Mouse (Mus musculus): ENCODE results near the gene Vps53. TPM values are rescaled to one million over a fixed set of nuclear protein-coding genes. Genes with fewer than 3 reads are reported as not detected.
"Not testable (repeated sequence)": the region's sequence is repeated elsewhere in the genome, so short reads cannot be mapped to it uniquely, and the experiment has no call there.

Vps53 gene
- polyA plus RNA-seq (2015; fragmentation: Nextera tagmentation; extraction: Ambion mirVana), result 67.7 and 70.6 TPM in 2 replicates

DNA sequence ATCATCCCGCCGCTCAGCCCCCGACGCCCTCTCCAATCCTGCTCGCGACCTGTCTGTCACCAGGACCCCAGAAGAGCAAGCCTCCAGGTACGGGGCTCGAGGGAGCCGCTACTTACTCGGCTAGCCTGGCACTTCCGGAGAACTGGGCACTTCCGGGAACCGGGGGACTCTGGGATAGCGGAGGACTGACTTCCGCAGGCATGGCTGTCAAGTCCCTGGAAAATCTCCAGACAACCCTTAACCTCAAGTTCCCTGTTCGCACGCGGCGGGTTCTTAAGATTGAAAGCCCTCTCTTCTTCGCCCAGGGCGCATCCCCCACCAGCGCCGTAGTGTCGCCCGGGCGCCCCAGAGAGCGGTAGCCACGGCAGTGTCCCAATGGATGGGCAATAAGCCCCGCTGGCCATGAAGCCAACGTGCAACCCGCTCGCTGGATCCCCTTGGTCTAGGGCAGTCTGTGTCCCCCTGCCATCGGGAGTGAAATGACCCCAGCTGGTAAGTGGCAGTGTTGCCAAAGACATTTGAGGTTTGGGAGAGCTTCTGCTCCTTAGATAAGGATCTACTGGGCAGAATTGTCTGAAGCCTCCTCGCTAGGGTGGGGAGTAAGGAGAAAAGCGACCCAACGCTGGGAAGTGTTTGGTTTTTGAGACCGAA, at the start of gene Vps53, which contains the start of gene Fam57a:
TSS of gene Vps53 (minus strand) at position 153 of the 651 bp plus-strand sequence.
TSS of gene Fam57a (plus strand) at position 177 of the 651 bp plus-strand sequence.
- Histone ChIP-seq H3K4me2 (ENCODE audit: low read length) (peak within 1 kb of the TSS; percentile 83), H3K9ac (replicated peaks; ENCODE audit: low read depth, low read length) (peak within 1 kb of the TSS; percentile 72), H3K27ac (ENCODE audit: low read length) (peak within 1 kb of the TSS; percentile 48), H3K4me1 (replicated peaks; ENCODE audit: control insufficient read depth, insufficient read depth, low read length) (peaks cover 11% of the 10 kb centered on the region), H3K36me3 (ENCODE audit: control insufficient read depth, insufficient read depth) (no peaks in the 10 kb centered on the region), H3K27me3 (replicated peaks; ENCODE audit: control insufficient read depth, insufficient read depth, low read length) (no peaks in the 10 kb centered on the region), H3K9me3 (ENCODE audit: control insufficient read depth, low read length) (no peaks in the 10 kb centered on the region), H3K4me3 (replicated peaks; ENCODE audit: low read length) (peak within 1 kb of the TSS; percentile 76)
- WGBS, result under 1% methylated on average over 37 of the region's 37 CpGs
- peak; percentile 96 for ATAC-seq

DNA sequence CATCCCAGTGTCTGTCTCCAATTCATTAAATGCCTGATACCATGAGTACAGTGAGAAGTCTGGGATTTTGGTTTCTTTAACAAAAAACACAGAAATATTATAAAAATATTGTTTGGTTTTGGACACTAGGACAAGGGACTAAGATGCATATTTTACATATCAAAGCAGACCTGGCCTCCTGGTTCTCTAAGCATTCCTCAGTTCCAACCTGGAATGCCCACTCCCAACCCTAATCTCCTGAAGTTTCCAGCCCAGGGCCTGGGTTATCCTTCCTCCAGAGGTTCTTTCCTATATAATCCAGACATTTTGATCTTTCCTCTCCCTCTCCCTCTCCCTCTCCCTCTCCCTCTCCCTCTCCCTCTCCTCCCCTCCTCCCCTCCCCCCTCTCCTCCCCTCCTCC, 45.6 kb upstream of the Vps53 start:
- 0 out of 2 replicates have a peak, but pooled peaks cover 3% of the 10 kb centered on the region for H3K36me3 ChIP-seq (ENCODE audit: control insufficient read depth, insufficient read depth)
- no peak overlapping the region for H3K4me3 ChIP-seq (replicated peaks; ENCODE audit: low read length)
- H3K9me3 ChIP-seq (ENCODE audit: control insufficient read depth, low read length), result no peaks in the 10 kb centered on the region
- no peak overlapping the region for H3K9ac ChIP-seq (replicated peaks; ENCODE audit: low read depth, low read length)
- no peak overlapping the region for H3K27ac ChIP-seq (ENCODE audit: low read length)
- H3K4me1 ChIP-seq (replicated peaks; ENCODE audit: control insufficient read depth, insufficient read depth, low read length), result no peaks in the 10 kb centered on the region
- no peaks in the 10 kb centered on the region for H3K27me3 ChIP-seq (replicated peaks; ENCODE audit: control insufficient read depth, insufficient read depth, low read length)
- H3K4me2 ChIP-seq (ENCODE audit: low read length), result no peak overlapping the region
- no peak for ATAC-seq

DNA sequence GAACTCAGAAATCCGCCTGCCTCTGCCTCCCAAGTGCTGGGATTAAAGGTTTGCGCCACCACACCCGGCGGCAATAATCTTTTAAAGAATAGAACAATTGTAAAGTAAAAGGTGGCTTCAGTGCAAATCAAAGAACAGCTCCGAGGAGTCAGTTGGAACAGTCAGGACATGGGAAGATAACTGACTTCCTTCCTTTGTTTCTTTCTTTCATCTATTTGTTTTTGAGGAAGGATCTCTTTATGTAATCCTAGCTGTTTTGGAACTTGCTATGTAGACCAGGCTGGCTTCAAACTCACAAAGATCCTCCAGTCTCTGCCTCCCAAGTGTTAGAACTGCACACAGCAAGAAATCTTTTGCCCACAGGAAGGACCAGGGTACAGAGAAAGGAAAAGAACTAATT, 45.2 kb upstream of the Vps53 start:
- H3K27me3 ChIP-seq (replicated peaks; ENCODE audit: control insufficient read depth, insufficient read depth, low read length), result no peaks in the 10 kb centered on the region
- ATAC-seq, result no peak
- no peaks in the 10 kb centered on the region for H3K4me1 ChIP-seq (replicated peaks; ENCODE audit: control insufficient read depth, insufficient read depth, low read length)
- H3K4me2 ChIP-seq (ENCODE audit: low read length), result no peak overlapping the region
- no peak overlapping the region for H3K9ac ChIP-seq (replicated peaks; ENCODE audit: low read depth, low read length)
- 91% methylated on average over 5 of the region's 5 CpGs for WGBS
- no peaks in the 10 kb centered on the region for H3K9me3 ChIP-seq (ENCODE audit: control insufficient read depth, low read length)
- H3K36me3 ChIP-seq (ENCODE audit: control insufficient read depth, insufficient read depth), result 0 out of 2 replicates have a peak, but pooled peaks cover 3% of the 10 kb centered on the region
- H3K4me3 ChIP-seq (replicated peaks; ENCODE audit: low read length), result no peak overlapping the region
- H3K27ac ChIP-seq (ENCODE audit: low read length), result no peak overlapping the region

DNA sequence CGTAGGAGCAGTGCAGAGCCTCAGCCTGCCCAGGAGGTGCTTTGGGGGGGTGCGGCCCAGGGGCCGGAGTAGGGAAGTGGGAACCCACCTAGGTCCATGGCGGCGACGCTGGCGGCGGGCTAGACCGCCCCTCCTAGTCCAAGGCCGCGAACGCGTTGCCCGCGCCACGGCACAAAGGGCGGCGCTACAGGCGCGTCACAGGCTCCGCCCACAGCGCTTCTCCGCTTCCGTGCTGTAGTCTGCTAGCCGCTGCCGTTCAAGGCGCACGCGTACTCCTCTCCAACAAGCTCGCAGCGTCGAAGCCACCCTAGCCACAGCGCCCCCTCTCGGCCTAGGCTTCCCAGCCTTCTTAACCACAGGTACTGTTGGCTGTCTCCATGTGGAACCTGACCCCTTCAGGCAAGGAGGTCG, 37.9 kb upstream of the Vps53 start, which contains the start of the genes Dbil5 and Gemin4:
TSS of gene Dbil5 (plus strand) at position 219 of the 411 bp plus-strand sequence.
TSS of gene Gemin4 (minus strand) at position 275 of the 411 bp plus-strand sequence.
- under 1% methylated on average over 35 of the region's 35 CpGs for WGBS
- H3K9me3 ChIP-seq (ENCODE audit: control insufficient read depth, low read length), result no peaks in the 10 kb centered on the region

DNA sequence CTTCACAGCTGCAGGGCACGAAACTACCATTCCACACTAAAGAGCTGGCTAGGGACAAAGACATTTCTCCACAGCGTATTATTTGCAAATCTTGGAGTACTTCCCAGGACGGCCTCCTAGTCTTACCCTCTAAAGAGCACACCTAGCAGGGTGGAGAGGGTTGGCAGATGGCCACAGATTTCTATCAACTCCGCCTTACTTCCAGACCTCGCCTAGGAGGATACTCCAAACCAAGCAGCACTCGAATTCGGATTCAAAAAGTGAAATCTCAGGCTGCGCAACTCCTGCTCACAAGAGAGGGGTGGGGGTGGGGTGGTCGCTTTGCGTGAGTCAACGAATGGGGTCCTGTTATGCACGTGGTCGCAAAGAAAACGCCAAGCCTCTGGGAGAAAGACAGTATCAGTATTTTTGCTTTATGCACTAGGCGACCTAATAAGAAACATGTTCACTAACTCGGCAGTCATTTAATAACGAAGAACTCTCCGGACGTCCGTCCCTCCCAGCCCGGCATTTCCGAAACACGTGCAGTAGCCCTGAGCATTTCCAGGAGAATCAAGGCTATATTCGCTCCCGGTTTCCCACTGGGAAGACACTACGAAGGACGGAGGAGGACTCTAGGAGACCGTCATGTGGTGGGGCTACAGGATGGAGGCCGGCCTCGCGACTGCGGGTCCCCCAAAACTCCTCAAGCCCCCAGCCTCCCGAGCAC, 37.4 kb upstream of the Vps53 start:
- H3K27me3 ChIP-seq (replicated peaks; ENCODE audit: control insufficient read depth, insufficient read depth, low read length), result no peaks in the 10 kb centered on the region
- H3K27ac ChIP-seq (ENCODE audit: low read length), result peak overlapping the region; percentile 91
- H3K4me2 ChIP-seq (ENCODE audit: low read length), result peak overlapping the region; percentile 74
- H3K4me1 ChIP-seq (replicated peaks; ENCODE audit: control insufficient read depth, insufficient read depth, low read length), result peaks cover 7% of the 10 kb centered on the region
- 2% methylated on average over 33 of the region's 33 CpGs for WGBS
- peaks cover 5% of the 10 kb centered on the region; the same call in 1 of the 2 replicates for H3K36me3 ChIP-seq (ENCODE audit: control insufficient read depth, insufficient read depth)
- ATAC-seq, result peak; percentile 51
- no peaks in the 10 kb centered on the region for H3K9me3 ChIP-seq (ENCODE audit: control insufficient read depth, low read length)
- peak overlapping the region; percentile 96 for H3K9ac ChIP-seq (replicated peaks; ENCODE audit: low read depth, low read length)
- peak overlapping the region; percentile 89 for H3K4me3 ChIP-seq (replicated peaks; ENCODE audit: low read length)

More for the DNA sequence above, 37.9 kb upstream of the Vps53 start, which contains the start of the genes Dbil5 and Gemin4:
- ATAC-seq, result peak; percentile 99
- H3K4me3 ChIP-seq (replicated peaks; ENCODE audit: low read length), result peak within 1 kb of the TSS; percentile 89
- peak within 1 kb of the TSS; percentile 96 for H3K9ac ChIP-seq (replicated peaks; ENCODE audit: low read depth, low read length)
- peak within 1 kb of the TSS; percentile 91 for H3K27ac ChIP-seq (ENCODE audit: low read length)
- H3K4me2 ChIP-seq (ENCODE audit: low read length), result peak within 1 kb of the TSS; percentile 74
- peaks cover 7% of the 10 kb centered on the region for H3K4me1 ChIP-seq (replicated peaks; ENCODE audit: control insufficient read depth, insufficient read depth, low read length)
- H3K27me3 ChIP-seq (replicated peaks; ENCODE audit: control insufficient read depth, insufficient read depth, low read length), result no peaks in the 10 kb centered on the region
- peaks cover 8% of the 10 kb centered on the region; the same call in 1 of the 2 replicates for H3K36me3 ChIP-seq (ENCODE audit: control insufficient read depth, insufficient read depth)

DNA sequence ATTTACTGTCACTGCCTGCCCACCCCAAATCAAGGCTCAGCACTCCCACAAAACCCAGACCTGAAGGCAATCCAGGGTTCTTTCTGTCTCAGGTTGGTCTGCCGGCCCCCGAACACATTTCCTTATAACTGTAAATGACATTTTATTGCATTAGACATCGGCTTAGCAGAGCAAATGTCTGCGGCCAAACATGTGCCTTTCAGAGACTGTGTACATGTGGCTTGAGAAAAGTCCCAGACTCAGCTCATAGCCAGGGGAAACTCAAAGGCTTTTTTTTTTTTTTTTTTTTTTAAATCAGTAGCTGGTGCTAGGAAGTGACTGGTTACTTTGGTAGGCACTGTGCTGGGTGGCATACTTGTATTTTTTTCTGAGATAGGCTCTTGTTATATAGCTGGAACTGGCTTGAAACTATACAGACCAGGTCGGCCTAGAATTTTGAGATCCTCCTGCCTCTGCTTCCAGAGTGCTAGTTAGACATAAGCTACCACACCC, 36.6 kb upstream of the Vps53 start:
- Histone ChIP-seq H3K27me3 (replicated peaks; ENCODE audit: control insufficient read depth, insufficient read depth, low read length) (no peaks in the 10 kb centered on the region), H3K4me2 (ENCODE audit: low read length) (no peak overlapping the region; the same call in 1 of the 2 replicates), H3K9ac (replicated peaks; ENCODE audit: low read depth, low read length) (no peak overlapping the region), H3K4me1 (replicated peaks; ENCODE audit: control insufficient read depth, insufficient read depth, low read length) (peaks cover 7% of the 10 kb centered on the region), H3K27ac (ENCODE audit: low read length) (no peak overlapping the region), H3K9me3 (ENCODE audit: control insufficient read depth, low read length) (no peaks in the 10 kb centered on the region), H3K36me3 (ENCODE audit: control insufficient read depth, insufficient read depth) (peaks cover 5% of the 10 kb centered on the region; the same call in 1 of the 2 replicates), H3K4me3 (replicated peaks; ENCODE audit: low read length) (0 out of 2 replicates have a peak overlapping the region, but pooled peaks have one; percentile 89)
- 93% methylated on average over 5 of the region's 5 CpGs for WGBS
- no peak for ATAC-seq

DNA sequence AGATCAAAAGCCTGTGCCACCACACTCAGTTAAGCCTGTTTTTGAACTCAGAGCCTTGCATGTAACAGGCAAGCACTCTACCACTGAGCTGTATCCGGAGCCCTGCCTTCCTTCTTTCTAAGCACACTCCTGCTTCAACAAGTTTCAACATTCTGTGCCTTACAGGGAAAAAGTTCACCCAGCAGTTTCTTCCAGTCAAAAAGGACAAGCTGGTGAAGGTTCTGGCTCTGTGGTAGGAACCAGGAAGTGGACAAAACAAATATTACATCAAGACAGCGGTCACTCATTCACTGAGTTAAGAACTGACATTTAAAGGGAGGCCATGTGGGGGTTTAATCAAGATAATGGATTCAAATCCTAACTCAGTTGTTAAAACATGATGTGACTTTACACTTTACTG, 35.6 kb upstream of the Vps53 start:
- H3K36me3 ChIP-seq (ENCODE audit: control insufficient read depth, insufficient read depth), result peaks cover 5% of the 10 kb centered on the region; the same call in 1 of the 2 replicates
- peaks cover 7% of the 10 kb centered on the region for H3K4me1 ChIP-seq (replicated peaks; ENCODE audit: control insufficient read depth, insufficient read depth, low read length)
- no peaks in the 10 kb centered on the region for H3K27me3 ChIP-seq (replicated peaks; ENCODE audit: control insufficient read depth, insufficient read depth, low read length)
- H3K9me3 ChIP-seq (ENCODE audit: control insufficient read depth, low read length), result no peaks in the 10 kb centered on the region
- no peak overlapping the region for H3K4me3 ChIP-seq (replicated peaks; ENCODE audit: low read length)
- no peak overlapping the region for H3K4me2 ChIP-seq (ENCODE audit: low read length)
- no peak for ATAC-seq
- H3K27ac ChIP-seq (ENCODE audit: low read length), result no peak overlapping the region
- 98% methylated on average over 2 of the region's 2 CpGs for WGBS
- no peak overlapping the region for H3K9ac ChIP-seq (replicated peaks; ENCODE audit: low read depth, low read length)

DNA sequence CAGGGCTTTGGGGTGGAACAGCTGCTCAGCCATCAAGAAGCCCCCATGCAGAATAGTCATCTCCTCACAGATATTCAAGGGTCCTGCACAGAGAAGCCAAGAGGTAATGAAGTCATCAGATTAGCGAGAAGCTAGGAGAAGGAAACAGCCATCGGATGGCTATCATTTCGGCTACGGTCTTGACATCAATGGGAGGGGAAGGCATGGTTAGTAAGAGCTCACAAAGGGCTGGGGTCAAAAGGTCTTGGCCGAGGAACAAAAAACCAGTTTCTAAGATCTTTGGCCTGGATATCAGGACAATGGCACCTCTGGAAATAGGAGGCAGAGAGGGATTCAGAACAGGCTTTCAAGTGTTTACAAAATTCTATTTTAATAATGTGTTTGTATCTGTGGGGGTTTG, 34.4 kb upstream of the Vps53 start:
- Histone ChIP-seq H3K36me3 (ENCODE audit: control insufficient read depth, insufficient read depth) (peaks cover 6% of the 10 kb centered on the region; the same call in 1 of the 2 replicates), H3K4me3 (replicated peaks; ENCODE audit: low read length) (no peak overlapping the region), H3K9me3 (ENCODE audit: control insufficient read depth, low read length) (no peaks in the 10 kb centered on the region), H3K4me1 (replicated peaks; ENCODE audit: control insufficient read depth, insufficient read depth, low read length) (peaks cover 7% of the 10 kb centered on the region), H3K4me2 (ENCODE audit: low read length) (no peak overlapping the region), H3K27me3 (replicated peaks; ENCODE audit: control insufficient read depth, insufficient read depth, low read length) (no peaks in the 10 kb centered on the region), H3K27ac (ENCODE audit: low read length) (no peak overlapping the region), H3K9ac (replicated peaks; ENCODE audit: low read depth, low read length) (no peak overlapping the region)
- ATAC-seq, result no peak
- 30% methylated on average over 5 of the region's 5 CpGs for WGBS

DNA sequence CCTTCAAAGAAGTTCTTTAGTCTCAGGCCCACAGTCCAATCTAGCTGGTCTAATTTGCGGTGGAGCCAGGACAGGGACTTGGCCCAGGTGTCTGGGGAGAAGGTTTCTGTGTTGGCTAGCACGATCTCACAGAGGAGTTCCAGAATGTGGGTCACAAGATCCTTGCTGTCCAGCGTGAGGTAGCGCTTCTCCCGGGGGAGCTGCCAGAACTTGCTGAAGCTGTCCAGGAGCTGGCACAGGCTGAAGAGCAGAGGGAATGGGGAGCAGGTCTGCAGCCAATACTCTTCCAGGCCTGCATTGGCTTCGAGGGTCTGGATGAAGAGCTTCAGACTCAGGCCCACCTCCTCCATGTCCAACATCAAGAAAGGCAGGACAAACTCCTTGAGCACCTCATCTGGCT, 32.1 kb upstream of the Vps53 start:
- H3K4me3 ChIP-seq (replicated peaks; ENCODE audit: low read length); H3K27ac ChIP-seq (ENCODE audit: low read length); H3K9me3 ChIP-seq (ENCODE audit: control insufficient read depth, low read length); ATAC-seq; H3K4me2 ChIP-seq (ENCODE audit: low read length); H3K4me1 ChIP-seq (replicated peaks; ENCODE audit: control insufficient read depth, insufficient read depth, low read length); H3K27me3 ChIP-seq (replicated peaks; ENCODE audit: control insufficient read depth, insufficient read depth, low read length); H3K9ac ChIP-seq (replicated peaks; ENCODE audit: low read depth, low read length): not testable (repeated sequence)
- WGBS, result 89% methylated on average over 5 of the region's 6 CpGs
- peaks cover 24% of the 10 kb centered on the region for H3K36me3 ChIP-seq (ENCODE audit: control insufficient read depth, insufficient read depth)

Measured in forebrain, embryonic 16.5 days (tissue).